Comparison of ENCODE assay signal across 10 mouse cellular contexts in the genomic region with DNA sequence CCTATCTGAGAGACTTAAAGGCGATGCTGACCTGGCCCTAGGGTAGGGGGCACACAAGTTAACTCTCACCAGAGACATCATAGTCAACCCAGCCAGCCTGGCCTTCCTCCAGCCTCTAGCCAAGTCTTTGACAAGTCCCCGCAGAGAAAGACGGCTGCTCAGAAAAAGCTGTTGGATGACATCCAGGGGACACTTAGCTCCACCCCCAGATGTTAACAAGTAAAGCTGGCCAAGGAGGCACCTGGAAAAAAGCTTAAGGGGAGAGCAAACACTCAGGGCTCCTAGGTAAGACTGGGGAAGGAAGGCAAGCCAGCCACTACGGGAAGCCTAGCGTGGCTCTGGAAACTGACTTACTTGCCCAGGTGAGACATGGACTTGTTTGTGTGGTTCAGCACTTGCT. TPM values are rescaled to one million over a fixed set of nuclear protein-coding genes. Genes with fewer than 3 reads are reported as not detected.
A peak's percentile ranks its signal among the peaks of the same experiment; 100 is the strongest.
DNase-seq lines count a peak whose midpoint lies in the region; ATAC-seq and TF ChIP-seq lines count a peak whose summit lies in the region.
"Had no signal": no experiment of that assay in that cellular context is flagged by ENCODE, and none has a peak within 500 bp of the region (broad histone marks: within the 10 kb centered on the region; RNA-seq: fewer than 3 reads in every experiment).

No protein-coding gene starts in this region.

- no peak for ATAC-seq in heart, embryonic 12.5 days (ENCODE audit: insufficient number of reproducible peaks, low FRiP score)
- ATAC-seq in stomach, postnatal 0 days (ENCODE audit: low FRiP score, low TSS enrichment) = no peak
- ATAC-seq: forebrain, embryonic 15.5 days; liver, embryonic 12.5 days had no signal

- H3K36me3 ChIP-seq in heart, embryonic 12.5 days = peaks cover 17% of the 10 kb centered on the region
- no peaks in the 10 kb centered on the region for H3K36me3 ChIP-seq in stomach, postnatal 0 days (ENCODE audit: control insufficient read depth, insufficient read depth, low read length)

- H3K4me1 ChIP-seq in heart, embryonic 12.5 days (replicated peaks) = peaks cover 21% of the 10 kb centered on the region
- peaks cover 7% of the 10 kb centered on the region for H3K4me1 ChIP-seq in stomach, postnatal 0 days (replicated peaks; ENCODE audit: control insufficient read depth, insufficient read depth)

- H3K27me3 ChIP-seq in heart, embryonic 12.5 days (replicated peaks) = no peaks in the 10 kb centered on the region
- H3K27me3 ChIP-seq in stomach, postnatal 0 days (ENCODE audit: control insufficient read depth, insufficient read depth, low read length) = no peaks in the 10 kb centered on the region
- H3K27me3 ChIP-seq: forebrain, embryonic 15.5 days; liver, embryonic 12.5 days had no signal

- H3K9ac ChIP-seq in heart, embryonic 12.5 days = no peak overlapping the region
- H3K9ac ChIP-seq in stomach, postnatal 0 days (ENCODE audit: low read length) = peak overlapping the region; percentile 23; the same call in 1 of the 2 replicates
- H3K9ac ChIP-seq: forebrain, embryonic 15.5 days; liver, embryonic 12.5 days had no signal

- WGBS in heart, embryonic 12.5 days = 56% methylated on average over 5 of the region's 5 CpGs
- WGBS in stomach, postnatal 0 days = 21% methylated on average over 5 of the region's 5 CpGs

- H3K4me3 ChIP-seq in heart, embryonic 12.5 days = no peak overlapping the region
- H3K4me3 ChIP-seq in stomach, postnatal 0 days (ENCODE audit: low read depth, low read length) = no peak overlapping the region
- H3K4me3 ChIP-seq: forebrain, embryonic 15.5 days; liver, embryonic 12.5 days had no signal

- H3K9me3 ChIP-seq in heart, embryonic 12.5 days (replicated peaks) = no peaks in the 10 kb centered on the region
- H3K9me3 ChIP-seq in stomach, postnatal 0 days (ENCODE audit: control insufficient read depth, low read length) = no peaks in the 10 kb centered on the region
- H3K9me3 ChIP-seq: forebrain, embryonic 15.5 days; liver, embryonic 12.5 days had no signal

- no peak for TF ChIP-seq EP300 in stomach, postnatal 0 days (optimal IDR thresholded peaks at IDR 0.05)

- no peak overlapping the region for H3K4me2 ChIP-seq in heart, embryonic 12.5 days
- H3K4me2 ChIP-seq in stomach, postnatal 0 days (replicated peaks; ENCODE audit: low read depth) = peak overlapping the region; percentile 11; the same call in 1 of the 2 replicates
- H3K4me2 ChIP-seq: forebrain, embryonic 15.5 days; liver, embryonic 12.5 days had no signal

- peak; percentile 23 for DNase-seq in ovary, postnatal 14 days (ENCODE audit: low spot score)
- DNase-seq in ovary, postnatal 36 days (ENCODE audit: low spot score) = no peak
- DNase-seq in kidney, postnatal 36 days = peak; percentile 92 to 94
- peak; percentile 80 for DNase-seq in stomach, postnatal 0 days (ENCODE audit: low spot score)
- DNase-seq in embryo, embryonic 10.5 days (ENCODE audit: low spot score) = no peak
- no peak for DNase-seq in thymus, postnatal 25 days
- DNase-seq: cerebellum, adult 18-20 months had no signal

- peak overlapping the region; percentile 10; the same call in 1 of the 2 replicates for H3K27ac ChIP-seq in heart, embryonic 12.5 days (ENCODE audit: poor library complexity, severe bottlenecking)
- peak overlapping the region; percentile 77 for H3K27ac ChIP-seq in stomach, postnatal 0 days (replicated peaks)
- H3K27ac ChIP-seq: forebrain, embryonic 15.5 days; liver, embryonic 12.5 days had no signal

- no peak for TF ChIP-seq CTCF in stomach, postnatal 0 days (IDR thresholded peaks at IDR 0.05; ENCODE audit: low read depth)

RNA-seq across cellular contexts. Expression of a gene that starts 4.7 kb away (rescaled TPM):
- 97.4 and 101 TPM in 2 replicates for polyA plus RNA-seq in heart, embryonic 12.5 days (2016; fragmentation: Nextera tagmentation; extraction: Ambion mirVana)
- 125 and 132 TPM in 2 replicates for polyA plus RNA-seq in stomach, postnatal 0 days (2015; fragmentation: Nextera tagmentation; extraction: Ambion mirVana)

RNA-seq across cellular contexts. Expression of a gene that starts 4.7 kb away (rescaled TPM):
- 239 and 249 TPM in 2 replicates for polyA plus RNA-seq in heart, embryonic 12.5 days (2016; fragmentation: Nextera tagmentation; extraction: Ambion mirVana)
- 176 and 184 TPM in 2 replicates for polyA plus RNA-seq in stomach, postnatal 0 days (2015; fragmentation: Nextera tagmentation; extraction: Ambion mirVana)

RNA-seq across cellular contexts. Expression of a gene that starts 12.0 kb away (rescaled TPM):
- 1.8 and 2.2 TPM in 2 replicates for polyA plus RNA-seq in heart, embryonic 12.5 days (2016; fragmentation: Nextera tagmentation; extraction: Ambion mirVana)
- 0.44 and 0.48 TPM in 2 replicates for polyA plus RNA-seq in stomach, postnatal 0 days (2015; fragmentation: Nextera tagmentation; extraction: Ambion mirVana)

RNA-seq across cellular contexts. Expression of a gene that starts 26.7 kb away (rescaled TPM):
- polyA plus RNA-seq in heart, embryonic 12.5 days (2016; fragmentation: Nextera tagmentation; extraction: Ambion mirVana) = 13.9 and 15.9 TPM in 2 replicates
- polyA plus RNA-seq in stomach, postnatal 0 days (2015; fragmentation: Nextera tagmentation; extraction: Ambion mirVana) = 15.9 and 17.4 TPM in 2 replicates

RNA-seq across cellular contexts. Expression of a gene that starts 27.1 kb away (rescaled TPM):
- polyA plus RNA-seq in heart, embryonic 12.5 days (2016; fragmentation: Nextera tagmentation; extraction: Ambion mirVana) = 0.36 and 0.54 TPM in 2 replicates
- polyA plus RNA-seq in stomach, postnatal 0 days (2015; fragmentation: Nextera tagmentation; extraction: Ambion mirVana) = 3.4 and 4.0 TPM in 2 replicates

Comparison
In these comparisons a context has a peak if more than half of its experiments do, and no peak if none do; other contexts are left out.
1. DNase-seq: peak in ovary, postnatal 14 days (single experiment), kidney, postnatal 36 days (2 of 2) and stomach, postnatal 0 days (single experiment); none in ovary, postnatal 36 days (single experiment), embryo, embryonic 10.5 days (single experiment) and thymus, postnatal 25 days (single experiment).